Mouse (Mus musculus) intestine, embryonic 16.5 days (tissue): ENCODE measurements around the gene Ism2. TPM values are rescaled to one million over a fixed set of nuclear protein-coding genes. Genes with fewer than 3 reads are reported as not detected.

Source experiments
- ATAC-seq: fragments of 200-750 bp; cut with Nextera tagmentation; 2 replicates; pipeline ENCODE4 v1.8.0; 2017; ENCODE audit warnings: moderate TSS enrichment, moderate library complexity
- H3K27ac ChIP-seq: fragments of 300-500 bp; sonication (generic); 2 replicates; pipeline ENCODE4 v1.5.1; 2014; ENCODE audit warnings: mild to moderate bottlenecking, low read length
- H3K27me3 ChIP-seq: fragments of 300-500 bp; sonication (generic); replicated peaks from 2 replicates; pipeline ENCODE4 v1.6.1; 2014; ENCODE audit warnings: low read length, control low read depth, mixed read lengths; ENCODE audit not compliant: control insufficient read depth, insufficient read depth
- H3K36me3 ChIP-seq: fragments of 300-500 bp; sonication (generic); 2 replicates; pipeline ENCODE4 v1.6.1; 2014; ENCODE audit warnings: low read length, control low read depth; ENCODE audit not compliant: control insufficient read depth, insufficient read depth
- H3K4me1 ChIP-seq: fragments of 300-500 bp; sonication (generic); 2 replicates; pipeline ENCODE4 v1.6.1; 2014; ENCODE audit warnings: low read length, control low read depth, mixed read lengths; ENCODE audit not compliant: control insufficient read depth, insufficient read depth
- H3K4me2 ChIP-seq: fragments of 300-500 bp; sonication (generic); 2 replicates; pipeline ENCODE4 v1.6.1; 2014; ENCODE audit warnings: low read depth, low read length, control low read depth
- H3K4me3 ChIP-seq: fragments of 300-500 bp; sonication (generic); 2 replicates; pipeline ENCODE4 v1.5.1; 2014; ENCODE audit warnings: mild to moderate bottlenecking, low read length
- H3K9ac ChIP-seq: fragments of 300-500 bp; sonication (generic); 2 replicates; pipeline ENCODE4 v1.6.1; 2014; ENCODE audit warnings: low read depth, low read length
- H3K9me3 ChIP-seq: fragments of 300-500 bp; sonication (generic); 2 replicates; pipeline ENCODE4 v1.6.1; 2016; ENCODE audit warnings: low read length, control low read depth; ENCODE audit not compliant: control insufficient read depth
- WGBS: fragments of 180-500 bp; shearing (Covaris S2); extraction: QIAGEN DNeasy Blood & Tissue Kit; methylation state at CpG from one replicate; pipeline ENCODE4 v1.1.7; 2014; 5-methylcytosine and 5-hydroxymethylcytosine counted together
- polyA plus RNA-seq: library from polyadenylated mRNA; unstranded; fragments of >200 nt; fragmentation: Nextera tagmentation; extraction: Ambion mirVana; gene quantifications from 2 replicates; pipeline ENCODE4 v1.2.1, GENCODE M21; 2015

Gene Ism2
- polyA plus RNA-seq, 1 experiment from 2014 or later, result 0.49 TPM

DNA sequence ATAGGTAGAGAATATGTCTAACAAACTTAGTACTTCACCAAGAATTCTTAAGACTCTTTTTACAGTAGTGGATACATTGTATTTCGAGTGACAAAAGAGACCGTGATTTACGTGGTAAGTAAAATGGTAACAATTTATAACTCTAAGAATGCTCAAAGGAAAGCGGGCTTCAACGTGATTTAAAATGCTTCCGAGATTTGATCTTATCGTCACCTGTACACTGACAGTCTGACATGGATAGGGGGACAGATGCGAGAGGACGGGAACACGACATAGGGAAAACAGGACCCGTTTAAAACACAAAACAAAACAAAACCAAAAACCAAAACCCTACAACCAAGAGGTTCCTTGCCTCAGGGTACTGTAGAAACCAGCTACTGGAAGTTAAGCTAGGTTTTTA, 34.1 kb downstream of the Ism2 start:
- ATAC-seq, result no peak
- H3K4me2 ChIP-seq, result peak overlapping the region; percentile 62
- H3K27me3 ChIP-seq, result no peaks in the 10 kb centered on the region
- 17% methylated on average over 11 of the region's 11 CpGs for WGBS
- peak overlapping the region; percentile 77 for H3K27ac ChIP-seq
- H3K9me3 ChIP-seq, result no peaks in the 10 kb centered on the region
- H3K4me1 ChIP-seq, result peaks cover 10% of the 10 kb centered on the region
- peak overlapping the region; percentile 81 for H3K9ac ChIP-seq
- H3K4me3 ChIP-seq, result peak overlapping the region; percentile 88
- peaks cover 7% of the 10 kb centered on the region; the same call in 1 of the 2 replicates for H3K36me3 ChIP-seq

DNA sequence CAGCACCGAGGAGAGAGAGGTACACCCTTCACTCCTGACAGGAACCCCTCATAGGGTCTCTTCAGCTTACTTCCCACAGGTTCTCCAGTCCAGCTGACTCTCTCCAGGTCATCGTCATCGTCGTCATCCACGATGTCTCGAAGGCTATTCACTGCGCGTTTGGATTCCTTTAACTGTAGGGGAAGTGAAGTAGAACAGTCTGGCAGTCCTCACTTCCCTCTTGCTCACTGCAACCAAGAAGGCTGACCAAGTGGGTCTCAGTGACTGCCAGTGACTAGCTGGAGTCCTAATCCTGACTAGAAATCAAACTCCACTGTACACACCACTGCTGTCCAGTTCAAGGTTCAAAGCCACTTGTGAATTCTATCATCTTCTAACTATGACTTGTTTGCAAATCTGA, 38.9 kb downstream of the Ism2 start:
- Histone ChIP-seq H3K27ac (no peak overlapping the region), H3K4me2 (no peak overlapping the region), H3K4me1 (peaks cover 2% of the 10 kb centered on the region; the same call in 1 of the 2 replicates), H3K9ac (no peak overlapping the region), H3K9me3 (no peaks in the 10 kb centered on the region), H3K27me3 (no peaks in the 10 kb centered on the region), H3K36me3 (0 out of 2 replicates have a peak, but pooled peaks cover 8% of the 10 kb centered on the region), H3K4me3 (no peak overlapping the region)
- 90% methylated on average over 8 of the region's 8 CpGs for WGBS
- ATAC-seq, result no peak

DNA sequence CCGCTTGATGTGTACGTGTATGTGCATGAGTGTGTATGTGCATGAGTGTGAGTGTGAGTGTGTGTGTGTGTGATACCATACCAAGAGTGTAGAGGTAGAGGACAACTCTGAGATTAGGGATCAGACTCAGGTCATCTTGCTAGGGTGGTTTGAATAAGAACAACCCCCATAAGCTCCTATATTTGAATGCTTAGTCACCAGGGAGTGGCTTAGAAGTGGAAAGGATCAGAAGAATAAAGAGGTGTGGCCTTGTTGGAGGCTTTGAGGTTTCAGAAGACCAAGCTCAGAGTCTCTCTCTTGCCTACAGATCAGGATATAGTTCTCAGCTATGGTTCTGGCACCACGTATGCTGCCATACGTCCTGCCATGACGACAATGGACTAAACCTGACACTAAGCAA, 42.9 kb downstream of the Ism2 start:
- ATAC-seq, result no peak
- Histone ChIP-seq H3K4me2 (no peak overlapping the region), H3K9ac (no peak overlapping the region), H3K4me3 (no peak overlapping the region), H3K36me3 (peaks cover 24% of the 10 kb centered on the region), H3K27me3 (no peaks in the 10 kb centered on the region), H3K4me1 (no peaks in the 10 kb centered on the region), H3K27ac (no peak overlapping the region), H3K9me3 (no peaks in the 10 kb centered on the region)
- WGBS, result 94% methylated on average over 5 of the region's 5 CpGs

DNA sequence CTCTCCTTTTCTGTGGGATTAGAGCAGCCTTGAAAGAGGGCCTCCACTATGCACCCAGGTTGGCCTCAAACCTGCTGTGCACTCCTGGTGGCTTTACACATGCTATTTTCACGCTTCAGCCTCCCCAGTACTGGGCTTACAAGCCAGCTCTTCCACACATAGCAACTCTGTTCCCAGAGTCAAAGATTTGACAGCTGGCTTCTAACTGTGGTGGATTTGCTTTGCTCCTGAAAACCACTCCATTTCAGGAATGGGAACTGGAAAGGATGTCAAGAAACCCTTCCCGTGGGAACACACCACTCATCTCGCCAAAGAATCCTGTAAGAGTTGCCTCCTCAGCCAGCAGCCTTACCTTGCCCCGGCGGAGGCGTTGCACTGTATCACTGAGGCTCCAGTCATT, 45.6 kb downstream of the Ism2 start:
- Histone ChIP-seq H3K27ac (no peak overlapping the region), H3K36me3 (peaks cover 19% of the 10 kb centered on the region), H3K9ac (no peak overlapping the region), H3K4me1 (no peaks in the 10 kb centered on the region), H3K9me3 (no peaks in the 10 kb centered on the region), H3K4me2 (no peak overlapping the region), H3K27me3 (no peaks in the 10 kb centered on the region), H3K4me3 (no peak overlapping the region)
- no peak for ATAC-seq
- WGBS, result 94% methylated on average over 6 of the region's 6 CpGs

DNA sequence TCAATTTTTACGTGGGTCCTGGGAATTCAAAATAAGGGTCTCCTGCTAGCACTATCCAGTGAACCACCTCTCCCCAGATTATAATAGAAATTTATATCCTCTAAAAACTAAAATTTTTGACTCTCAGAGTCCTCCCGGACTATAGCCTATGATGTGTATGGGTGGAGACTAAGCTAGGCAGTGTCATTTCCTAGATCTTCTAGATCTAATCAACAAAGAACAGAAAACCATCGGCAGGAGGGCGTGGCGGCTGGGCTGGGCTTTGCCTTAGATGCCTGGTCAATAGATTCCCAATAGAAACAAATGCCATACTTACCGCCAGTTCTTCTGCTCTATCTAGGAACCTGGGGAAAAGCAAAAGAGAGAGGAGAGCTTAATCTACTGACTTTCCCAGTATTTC, 49.3 kb downstream of the Ism2 start:
- no peak overlapping the region for H3K4me3 ChIP-seq
- WGBS, result 90% methylated on average over 6 of the region's 6 CpGs
- H3K27me3 ChIP-seq, result no peaks in the 10 kb centered on the region
- H3K9ac ChIP-seq, result no peak overlapping the region
- H3K4me2 ChIP-seq, result no peak overlapping the region
- ATAC-seq, result no peak
- no peak overlapping the region for H3K27ac ChIP-seq
- H3K4me1 ChIP-seq, result no peaks in the 10 kb centered on the region
- peaks cover 17% of the 10 kb centered on the region for H3K36me3 ChIP-seq
- no peaks in the 10 kb centered on the region for H3K9me3 ChIP-seq

DNA sequence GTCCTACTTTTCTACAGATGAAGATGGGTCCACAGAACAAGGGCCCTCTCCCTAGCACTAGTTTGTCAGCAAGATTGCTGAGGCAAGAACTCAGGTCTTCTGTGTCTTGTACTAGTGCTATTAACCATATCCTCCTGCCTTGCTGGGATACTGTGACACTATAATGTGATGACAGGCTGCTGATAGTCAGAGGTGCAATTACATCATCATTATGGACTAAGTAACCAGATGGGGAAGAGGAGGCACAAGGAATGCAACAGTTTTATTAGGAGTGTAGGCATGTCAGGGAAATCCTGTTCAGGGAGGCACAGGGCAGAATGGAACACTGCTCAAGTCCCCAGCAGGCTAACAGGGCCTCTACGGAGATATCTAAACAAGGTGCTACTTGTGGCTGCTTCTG, 60.9 kb downstream of the Ism2 start, which contains the start of gene Noxred1:
Gene Noxred1, minus strand, starts transcription at position 101 of the 400 bp plus-strand sequence.
- Histone ChIP-seq H3K36me3 (peaks cover 10% of the 10 kb centered on the region), H3K4me1 (no peaks in the 10 kb centered on the region), H3K27ac (no peak within 1 kb of the TSS), H3K4me2 (no peak within 1 kb of the TSS), H3K9me3 (no peaks in the 10 kb centered on the region), H3K9ac (no peak within 1 kb of the TSS), H3K4me3 (no peak within 1 kb of the TSS), H3K27me3 (no peaks in the 10 kb centered on the region)
- WGBS, result 97% methylated on average over 1 of the region's 1 CpGs
- no peak for ATAC-seq

DNA sequence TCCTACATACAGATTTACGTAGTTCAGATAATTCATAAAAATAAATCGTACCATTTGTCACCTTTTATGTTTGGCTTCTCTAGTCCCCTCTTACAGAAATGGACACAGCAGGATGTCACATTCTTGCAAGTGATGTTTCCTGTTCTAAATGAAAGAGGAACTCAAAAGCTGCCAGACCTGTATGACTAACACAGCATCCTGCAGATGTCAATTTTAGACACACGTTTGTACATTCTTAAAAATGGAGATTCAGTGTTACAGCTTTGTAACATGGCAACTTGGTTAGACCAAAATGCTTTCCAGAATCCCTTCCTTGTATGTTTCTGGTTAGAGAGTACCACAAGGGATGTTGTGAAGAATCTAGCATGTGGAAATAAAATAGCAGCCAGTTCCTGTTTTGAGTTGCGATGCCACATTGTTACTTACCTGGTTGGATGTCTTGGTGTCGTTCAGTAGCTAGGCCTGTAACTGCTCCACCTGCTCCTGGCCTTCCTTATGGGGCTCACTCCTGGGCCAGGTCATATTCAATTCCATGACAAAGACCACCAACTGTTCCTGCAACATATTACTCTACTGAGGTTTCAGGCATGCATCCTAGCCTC, 62.5 kb downstream of the Ism2 start:
- peaks cover 7% of the 10 kb centered on the region for H3K36me3 ChIP-seq
- no peak overlapping the region for H3K9ac ChIP-seq
- H3K9me3 ChIP-seq, result no peaks in the 10 kb centered on the region
- no peaks in the 10 kb centered on the region for H3K4me1 ChIP-seq
- no peak overlapping the region for H3K4me3 ChIP-seq
- no peak for ATAC-seq
- no peak overlapping the region for H3K4me2 ChIP-seq
- 87% methylated on average over 5 of the region's 5 CpGs for WGBS
- no peak overlapping the region for H3K27ac ChIP-seq
- H3K27me3 ChIP-seq, result no peaks in the 10 kb centered on the region

DNA sequence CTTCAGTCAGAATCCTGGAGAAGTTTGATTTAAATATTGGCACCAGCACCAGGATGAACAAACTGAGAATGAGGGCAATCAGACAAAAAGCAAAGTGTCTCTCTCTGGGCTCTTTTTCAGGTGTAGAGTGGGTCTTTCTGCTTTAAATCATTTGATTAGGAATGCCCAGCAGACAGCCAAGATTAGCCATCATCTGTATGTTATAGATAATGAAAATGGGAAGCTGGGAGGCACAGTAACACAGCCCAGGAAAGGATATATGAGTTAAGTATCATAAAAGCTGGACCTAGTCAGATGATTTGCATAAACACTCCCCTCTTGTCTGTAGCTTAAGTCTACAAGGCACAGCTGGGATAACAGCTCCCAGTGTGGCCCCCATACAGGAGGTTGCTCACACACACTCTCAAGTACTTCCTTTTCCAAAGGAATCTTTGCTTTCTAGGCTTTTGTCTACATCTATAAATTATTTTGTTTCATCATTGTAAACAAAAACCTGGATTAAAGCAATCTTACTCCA, 69.1 kb downstream of the Ism2 start:
- Histone ChIP-seq H3K27ac (no peak overlapping the region), H3K27me3 (no peaks in the 10 kb centered on the region), H3K4me2 (no peak overlapping the region), H3K9ac (no peak overlapping the region), H3K9me3 (no peaks in the 10 kb centered on the region), H3K4me1 (no peaks in the 10 kb centered on the region), H3K36me3 (no peaks in the 10 kb centered on the region), H3K4me3 (no peak overlapping the region)
- ATAC-seq, result peak; percentile 52; the same call in 1 of the 2 replicates

DNA sequence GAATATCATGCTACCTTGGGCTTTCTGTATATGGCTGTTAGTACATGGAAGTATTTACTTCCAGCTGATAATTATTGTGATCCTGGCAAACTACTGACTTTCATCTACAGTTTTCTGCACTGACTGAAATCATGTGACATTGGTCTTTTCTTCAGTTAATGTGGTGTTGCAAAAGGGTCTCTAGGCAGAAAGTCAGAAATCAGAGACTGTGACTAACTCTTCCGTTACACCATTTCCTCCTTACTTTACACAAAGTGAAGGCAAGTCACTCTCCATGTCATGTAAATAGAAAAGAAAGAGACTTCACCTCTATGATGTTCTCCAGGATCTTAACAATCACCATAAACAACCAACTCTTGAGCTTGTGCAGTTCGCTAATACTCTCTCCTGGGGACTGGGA, 69.9 kb downstream of the Ism2 start:
- Histone ChIP-seq H3K36me3 (no peaks in the 10 kb centered on the region), H3K9ac (no peak overlapping the region), H3K4me2 (no peak overlapping the region), H3K27me3 (no peaks in the 10 kb centered on the region), H3K4me1 (no peaks in the 10 kb centered on the region), H3K4me3 (no peak overlapping the region), H3K27ac (no peak overlapping the region), H3K9me3 (no peaks in the 10 kb centered on the region)
- no peak for ATAC-seq
- WGBS, result 85% methylated on average over 2 of the region's 2 CpGs
